15 mouse cellular contexts compared by ENCODE assay signal in genomic region chr15:26816931-26817330, GRCm38 (mm10).
"Had no signal": no experiment of that assay in that cellular context is flagged by ENCODE, and none has a peak within 500 bp of the region (broad histone marks: within the 10 kb centered on the region; RNA-seq: fewer than 3 reads in every experiment).

No protein-coding gene starts in this region.

- H3K9me3 ChIP-seq: liver, embryonic 15.5 days; lung, embryonic 15.5 days; midbrain, embryonic 13.5 days; midbrain, embryonic 15.5 days; neural tube, embryonic 12.5 days; stomach, embryonic 15.5 days had no signal

- H3K4me1 ChIP-seq: liver, embryonic 15.5 days; megakaryocyte, embryonic 14.5 days; midbrain, embryonic 13.5 days; midbrain, embryonic 15.5 days had no signal

- H3K27ac ChIP-seq: liver, embryonic 15.5 days; lung, embryonic 15.5 days; macrophage; midbrain, embryonic 13.5 days; midbrain, embryonic 15.5 days; neural tube, embryonic 12.5 days; stomach, embryonic 15.5 days; stomach, postnatal 0 days had no signal

- H3K4me3 ChIP-seq: liver, embryonic 15.5 days; lung, embryonic 15.5 days; megakaryocyte, embryonic 14.5 days; midbrain, embryonic 13.5 days; midbrain, embryonic 15.5 days; neural tube, embryonic 12.5 days; stomach, embryonic 15.5 days had no signal

- H3K36me3 ChIP-seq: liver, embryonic 15.5 days; lung, embryonic 15.5 days; midbrain, embryonic 13.5 days; midbrain, embryonic 15.5 days; neural tube, embryonic 12.5 days; stomach, embryonic 15.5 days had no signal

- H3K27me3 ChIP-seq: liver, embryonic 15.5 days; lung, embryonic 15.5 days; megakaryocyte, embryonic 14.5 days; midbrain, embryonic 13.5 days; midbrain, embryonic 15.5 days; neural tube, embryonic 12.5 days; stomach, embryonic 15.5 days had no signal

- DNase-seq: liver, postnatal 0 days; lung, postnatal 14 days; lung, postnatal 36 days; right cerebral cortex, postnatal 14 days; thymus, adult 2 months; thymus, postnatal 36 days had no signal
